Mouse (Mus musculus) small intestine, adult 2 months (tissue): Measurements from ENCODE around the gene Strap.

Experiments
- CTCF ChIP-seq: fragments of 200-500 bp; IDR thresholded peaks from 2 replicates; pipeline ENCODE4 v1.5.1; 2012; ENCODE audit warnings: low read depth, mild to moderate bottlenecking, control low read depth, inconsistent platforms, low read length, moderate library complexity, mixed read lengths; ENCODE audit not compliant: insufficient replicate concordance, insufficient read length; ENCODE audit errors: extremely low read depth
- POLR2A ChIP-seq: fragments of 200-500 bp; IDR thresholded peaks from 2 replicates; pipeline ENCODE4 v1.6.1; 2012; ENCODE audit warnings: low read depth, mild to moderate bottlenecking, control low read depth, inconsistent platforms, low read length, moderate library complexity

- TF ChIP-seq CTCF: no peak
- no peak for TF ChIP-seq POLR2A
These were observed 877 bp downstream of the Strap start for GRCm38 (mm10) chr6:137735671-137736238.
